Mouse (Mus musculus) CH12.LX (cell line): Measurements from ENCODE around the gene Dner.

Source experiments
- CHD1 ChIP-seq: IDR thresholded peaks from 2 replicates; pipeline ENCODE4 v1.6.1; 2012; ENCODE audit warnings: low read depth, low read length, improper control_type of control experiment, inconsistent platforms
- CHD2 ChIP-seq: IDR thresholded peaks from 2 replicates; pipeline ENCODE4 v1.6.1; 2011; ENCODE audit warnings: low read length, improper control_type of control experiment
- CTCF ChIP-seq, 2 experiments: IDR thresholded peaks in 1 of 2; conservative IDR thresholded peaks in 1 of 2; 2 replicates each; pipeline ENCODE4 v1.5.1; 2011 to 2012; ENCODE audit warnings: low read depth in 2 of 2, low read length in 2 of 2, improper control_type of control experiment in 1 of 2, inconsistent platforms in 1 of 2, mild to moderate bottlenecking in 1 of 2, moderate library complexity in 1 of 2
- ELF1 ChIP-seq: IDR thresholded peaks from 2 replicates; pipeline ENCODE4 v1.6.1; 2014; ENCODE audit warnings: low read depth, mild to moderate bottlenecking, inconsistent platforms, low read length, improper control_type of control experiment
- EP300 ChIP-seq: IDR thresholded peaks from 2 replicates; pipeline ENCODE4 v1.6.1; 2011; ENCODE audit warnings: low read length, improper control_type of control experiment
- MAZ ChIP-seq: IDR thresholded peaks from 2 replicates; pipeline ENCODE4 v1.6.1; 2012; ENCODE audit warnings: low read depth, mild to moderate bottlenecking, inconsistent platforms, low read length, improper control_type of control experiment, moderate library complexity
- MEF2A ChIP-seq: IDR thresholded peaks from 2 replicates; pipeline ENCODE4 v1.6.1; 2014; ENCODE audit warnings: low read depth, mild to moderate bottlenecking, inconsistent platforms, low read length, improper control_type of control experiment, borderline replicate concordance
- NRF1 ChIP-seq: IDR thresholded peaks from 2 replicates; pipeline ENCODE4 v1.6.1; 2014; ENCODE audit warnings: low read depth, mild to moderate bottlenecking, inconsistent platforms, low read length, improper control_type of control experiment, moderate library complexity
- POLR2A ChIP-seq: IDR thresholded peaks from 2 replicates; pipeline ENCODE4 v1.6.1; 2011; ENCODE audit warnings: low read depth, mild to moderate bottlenecking, improper control_type of control experiment, low read length
- USF1 ChIP-seq: IDR thresholded peaks from 2 replicates; pipeline ENCODE4 v1.6.1; 2014; ENCODE audit warnings: low read depth, mild to moderate bottlenecking, inconsistent platforms, low read length, improper control_type of control experiment
- USF2 ChIP-seq: conservative IDR thresholded peaks from 2 replicates; pipeline ENCODE4 v1.6.1; 2011; ENCODE audit warnings: low read depth, low read length, improper control_type of control experiment
- ZKSCAN1 ChIP-seq: IDR thresholded peaks from 2 replicates; pipeline ENCODE4 v1.6.1; 2012; ENCODE audit warnings: low read depth, inconsistent platforms, low read length, improper control_type of control experiment, borderline replicate concordance
- ZMIZ1 ChIP-seq: IDR thresholded peaks from 2 replicates; pipeline ENCODE4 v1.6.1; 2012; ENCODE audit warnings: low read depth, mild to moderate bottlenecking, inconsistent platforms, low read length, improper control_type of control experiment

GRCm38 (mm10) chr1:84622978-84623554, 73.0 kb downstream of the Dner start:
- TF ChIP-seq ZKSCAN1 (no peak), CTCF (conservative IDR thresholded peaks at IDR 0.05 in 1 of 2, IDR thresholded peaks at IDR 0.05 in 1 of 2; ENCODE audit: low read depth in 2 of 2, low read length in 2 of 2) (no peak), CHD2 (no peak), MAZ (no peak), POLR2A (no peak), EP300 (no peak), CHD1 (no peak), NRF1 (no peak), USF1 (no peak), MEF2A (no peak), ZMIZ1 (no peak), USF2 (no peak), ELF1 (no peak)
